Mouse (Mus musculus) gastrocnemius, adult 8-10 months (tissue): ENCODE data around the gene Pml. TPM values are rescaled to one million over a fixed set of nuclear protein-coding genes. Genes with fewer than 3 reads are reported as not detected.

ENCODE experiments used
- DNase-seq, 2 experiments: peaks; one replicate each; pipeline ENCODE4 v3.0.0; 2022; ENCODE audit warnings: low spot score in 2 of 2
- microRNA-seq: library from miRNA; unstranded; fragments of <30 nt; microRNA quantifications from one replicate; pipeline ENCODE4 v1.2.0, GENCODE M21; 2022
- total RNA-seq, 4 experiments: library from RNA; stranded (reverse); gene quantifications; 2 replicates each; pipeline ENCODE4 v1.2.4; 2022

Pml gene
- total RNA-seq, 4 experiments from 2014 or later, result 2.5 to 4.5 (median 3.1) TPM

DNA sequence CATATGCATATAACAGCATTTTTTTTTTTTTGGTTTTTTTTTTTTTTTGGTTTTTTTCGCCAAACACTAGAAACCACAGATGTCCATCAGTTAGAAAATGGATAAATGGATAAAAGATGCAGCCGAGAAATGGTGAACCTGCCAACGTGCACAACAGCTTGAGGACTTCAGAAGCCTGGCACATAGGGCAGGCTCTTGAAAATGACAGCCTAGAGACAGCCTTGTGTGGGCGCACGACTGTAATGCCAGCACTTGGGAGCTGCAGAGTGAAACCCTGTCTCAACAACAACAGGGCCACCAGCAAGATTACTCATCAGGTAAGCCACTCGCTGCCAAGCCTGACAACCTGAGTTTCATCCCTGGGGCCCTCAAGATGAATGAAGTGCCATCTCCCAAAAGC lies 80.2 kb downstream of the Pml start:
- no peak for DNase-seq

GRCm38 (mm10) chr9:58168880-58169279 lies 80.7 kb downstream of the Pml start:
- DNase-seq, result no peak

Small RNAs within 50 kb of the gene (microRNA-seq; reads per million reads assigned to microRNA genes)
- gene Mir6385, result not detected

Other genes starting within 250 kb of the Pml start
- 1 to 10 TPM in 1 of 4 experiments, under 1 TPM in 1, not detected in 2; 0.27 to 1.3 TPM for gene Cyp11a1, start 243.4 kb downstream of the Pml start, total RNA-seq
- under 1 TPM in 3 of 4 experiments, not detected in 1; 0.10 to 0.43 (median 0.19) TPM for gene Stra6, start 186.0 kb downstream of the Pml start, total RNA-seq
- not detected for gene Ccdc33, start 131.0 kb downstream of the Pml start, total RNA-seq
- 10 to 100 TPM in 3 of 4 experiments, 1 to 10 TPM in 1; 9.8 to 15.7 (median 13.1) TPM for gene Islr, start 45.5 kb downstream of the Pml start, total RNA-seq
- gene Islr2, start 45.5 kb downstream of the Pml start, total RNA-seq, result 1 to 10 TPM; 1.4 to 2.9 (median 1.8) TPM
- gene Stoml1, start 3.4 kb upstream of the Pml start, total RNA-seq, result 10 to 100 TPM in 2 of 4 experiments, 1 to 10 TPM in 2; 8.6 to 10.8 (median 9.8) TPM
- 10 to 100 TPM in 2 of 4 experiments, 1 to 10 TPM in 2; 5.9 to 10.7 (median 8.9) TPM for gene Loxl1, start 63.4 kb upstream of the Pml start, total RNA-seq
- gene Tbc1d21, start 120.7 kb upstream of the Pml start, total RNA-seq, result not detected
- 10 to 100 TPM; 21.3 to 34.2 (median 28.3) TPM for gene Insyn1, start 238.8 kb upstream of the Pml start, total RNA-seq